Mouse (Mus musculus): ENCODE data around the gene Cdc5l. TPM values are rescaled to one million over a fixed set of nuclear protein-coding genes. Genes with fewer than 3 reads are reported as not detected.

Cdc5l gene
- polyA plus RNA-seq, 1 experiment: 6.0 TPM

DNA sequence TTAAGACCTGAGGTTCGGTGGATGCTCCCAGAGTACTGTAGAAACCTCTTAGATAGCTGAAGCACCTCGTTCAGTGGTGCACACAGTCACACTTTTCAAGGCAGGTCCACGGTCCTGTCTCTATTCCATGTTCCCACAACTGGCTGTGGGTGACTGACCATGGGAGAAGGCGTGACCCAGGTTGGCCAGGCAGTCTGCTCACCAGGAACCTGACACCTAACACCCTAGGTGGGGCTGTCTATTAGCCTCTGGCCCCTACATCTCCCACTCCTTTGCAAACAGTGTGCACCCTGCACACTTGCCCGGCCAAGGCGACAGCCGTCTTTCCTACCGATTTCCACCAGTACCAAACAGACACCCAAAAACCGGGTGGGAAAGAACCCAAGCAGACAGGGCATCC lies 77.1 kb downstream of the Cdc5l start:
- H3K36me3 ChIP-seq (ENCODE audit: control insufficient read depth, insufficient read depth, low read length): no peaks in the 10 kb centered on the region
- H3K4me1 ChIP-seq (ENCODE audit: control insufficient read depth, insufficient read depth, insufficient read length): no peaks in the 10 kb centered on the region
- no peak for TF ChIP-seq POLR2A (IDR thresholded peaks at IDR 0.05; ENCODE audit: low read depth, low read length)
- no peak for TF ChIP-seq CTCF (IDR thresholded peaks at IDR 0.05; ENCODE audit: extremely low read depth, insufficient read depth, insufficient read length, insufficient replicate concordance)
- H3K27ac ChIP-seq (ENCODE audit: insufficient read depth, low read length): no peak overlapping the region
- 87% methylated on average over 9 of the region's 9 CpGs for WGBS
- no peak for DNase-seq (ENCODE audit: low read depth in 1 of 2, low spot score in 2 of 2)
- H3K27me3 ChIP-seq (ENCODE audit: control insufficient read depth, insufficient read depth, low read length): no peaks in the 10 kb centered on the region
- H3K4me3 ChIP-seq (ENCODE audit: extremely low read depth, insufficient read depth, insufficient read length): no peak overlapping the region

DNA sequence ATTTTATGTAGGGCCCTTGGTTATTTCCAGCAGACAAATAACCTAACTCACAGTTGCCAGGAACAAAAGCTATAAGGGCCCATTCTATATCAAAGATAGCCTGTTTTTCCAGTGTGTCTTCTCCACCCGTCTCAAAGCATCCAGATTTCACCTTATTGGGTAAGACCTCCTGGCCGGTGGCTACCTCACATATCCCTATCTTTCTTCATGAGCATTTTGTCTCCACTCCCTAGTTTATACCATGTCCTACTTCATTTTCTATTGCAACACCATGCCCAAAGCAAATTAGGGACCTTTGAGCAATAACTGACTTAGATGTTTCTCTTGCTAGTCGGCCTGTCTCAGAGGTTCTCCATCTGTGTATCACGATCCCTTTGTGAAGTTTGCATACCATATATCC lies 85.6 kb downstream of the Cdc5l start:
- Histone ChIP-seq H3K27ac (ENCODE audit: insufficient read depth, low read length) (no peak overlapping the region), H3K4me1 (ENCODE audit: control insufficient read depth, insufficient read depth, insufficient read length) (no peaks in the 10 kb centered on the region), H3K36me3 (ENCODE audit: control insufficient read depth, insufficient read depth, low read length) (no peaks in the 10 kb centered on the region), H3K4me3 (ENCODE audit: extremely low read depth, insufficient read depth, insufficient read length) (no peak overlapping the region), H3K27me3 (ENCODE audit: control insufficient read depth, insufficient read depth, low read length) (no peaks in the 10 kb centered on the region)
- WGBS: 91% methylated on average over 4 of the region's 4 CpGs
- no peak for DNase-seq (ENCODE audit: low read depth in 1 of 2, low spot score in 2 of 2)
- TF ChIP-seq POLR2A (IDR thresholded peaks at IDR 0.05; ENCODE audit: low read depth, low read length): no peak
- no peak for TF ChIP-seq CTCF (IDR thresholded peaks at IDR 0.05; ENCODE audit: extremely low read depth, insufficient read depth, insufficient read length, insufficient replicate concordance)

Other genes with a start within 250 kb of the Cdc5l start
- not detected in 2 replicates for gene Spats1, start 41.7 kb upstream of the Cdc5l start, polyA plus RNA-seq (2012; rRNA removed)
- gene Aars2, start 73.1 kb upstream of the Cdc5l start, polyA plus RNA-seq (2012; rRNA removed): 11.9 and 16.5 TPM in 2 replicates
- 0.16 and 0.45 TPM in 2 replicates for gene Tcte1, start 89.7 kb upstream of the Cdc5l start, polyA plus RNA-seq (2012; rRNA removed)
- 2.3 and 2.8 TPM in 2 replicates for gene Tmem151b, start 115.9 kb upstream of the Cdc5l start, polyA plus RNA-seq (2012; rRNA removed)
- gene Nfkbie, start 122.0 kb upstream of the Cdc5l start, polyA plus RNA-seq (2012; rRNA removed): 50.4 and 65.9 TPM in 2 replicates
- gene Slc35b2, start 130.1 kb upstream of the Cdc5l start, polyA plus RNA-seq (2012; rRNA removed): 70.9 and 71.3 TPM in 2 replicates
- gene Hsp90ab1, start 139.5 kb upstream of the Cdc5l start, polyA plus RNA-seq (2012; rRNA removed): 194 and 202 TPM in 2 replicates
- gene Slc29a1, start 165.9 kb upstream of the Cdc5l start, polyA plus RNA-seq (2012; rRNA removed): 108 and 122 TPM in 2 replicates
- not detected in 2 replicates for gene Mymx, start 168.4 kb upstream of the Cdc5l start, polyA plus RNA-seq (2012; rRNA removed)
- not detected in 2 replicates for gene Capn11, start 225.6 kb upstream of the Cdc5l start, polyA plus RNA-seq (2012; rRNA removed)

All from spleen, adult 2 months (tissue).